Mouse (Mus musculus): Measurements from ENCODE around the gene Chaf1a.

Gene Chaf1a

GRCm38 (mm10) chr17:56110571-56110970 is 70.3 kb downstream of the Chaf1a start:
- in situ Hi-C loops (cut with MboI; ENCODE audit: unreplicated experiment in 2 of 2): loop anchor here in 1 of 2 experiments (10.0 kb wide), 1 partner anchor 554 kb away; no protein-coding TSS in a partner anchor

- in situ Hi-C loops (cut with MboI; ENCODE audit: unreplicated experiment in 2 of 2): loop anchor here in 1 of 2 experiments (10.0 kb wide), 1 partner anchor 554 kb away; no protein-coding TSS in a partner anchor
Observed at GRCm38 (mm10) chr17:56111021-56111420, 70.8 kb downstream of the Chaf1a start.

- in situ Hi-C loops (cut with MboI; ENCODE audit: unreplicated experiment in 2 of 2): loop anchor here in 1 of 2 experiments (10.0 kb wide), 1 partner anchor 553 kb away; no protein-coding TSS in a partner anchor
Observed at GRCm38 (mm10) chr17:56111864-56112263, 71.6 kb downstream of the Chaf1a start.

- in situ Hi-C loops (cut with MboI; ENCODE audit: unreplicated experiment in 2 of 2): loop anchor here in 1 of 2 experiments (10.0 kb wide), 1 partner anchor 552 kb away; no protein-coding TSS in a partner anchor
Observed at GRCm38 (mm10) chr17:56112743-56113142, 72.5 kb downstream of the Chaf1a start.

GRCm38 (mm10) chr17:56116193-56116592 is 76.0 kb downstream of the Chaf1a start:
- in situ Hi-C loops (cut with MboI; ENCODE audit: unreplicated experiment in 2 of 2): loop anchor here in 1 of 2 experiments (10.0 kb wide), 1 partner anchor 549 kb away; no protein-coding TSS in a partner anchor

GRCm38 (mm10) chr17:56117251-56117710 is 77.0 kb downstream of the Chaf1a start, which contains the start of gene Plin5:
TSS of gene Plin5 (minus strand) at chr17:56117596.
- in situ Hi-C loops (cut with MboI; ENCODE audit: unreplicated experiment in 2 of 2): loop anchor here in 1 of 2 experiments (10.0 kb wide), 1 partner anchor 548 kb away; no protein-coding TSS in a partner anchor

- in situ Hi-C loops (cut with MboI; ENCODE audit: unreplicated experiment in 2 of 2): loop anchor here in 1 of 2 experiments (10.0 kb wide), 1 partner anchor 545 kb away; no protein-coding TSS in a partner anchor
Observed at GRCm38 (mm10) chr17:56119431-56119830, 79.2 kb downstream of the Chaf1a start.

GRCm38 (mm10) chr17:56119981-56120880 is 80.0 kb downstream of the Chaf1a start:
- in situ Hi-C loops (cut with MboI; ENCODE audit: unreplicated experiment in 2 of 2): loop anchor here in 1 of 2 experiments (10.0 kb wide), 2 partner anchors 435 to 545 kb away; partner anchors contain the start of gene Gm20219

- in situ Hi-C loops (cut with MboI; ENCODE audit: unreplicated experiment in 2 of 2): loop anchor here in 1 of 2 experiments (10.0 kb wide), 1 partner anchor 433 kb away; the partner anchor contains the start of gene Gm20219
Observed at GRCm38 (mm10) chr17:56121826-56122225, 81.6 kb downstream of the Chaf1a start, which contains the start of gene Lrg1. TSS of gene Lrg1 (minus strand) at chr17:56122001.
